In the genomic region with DNA sequence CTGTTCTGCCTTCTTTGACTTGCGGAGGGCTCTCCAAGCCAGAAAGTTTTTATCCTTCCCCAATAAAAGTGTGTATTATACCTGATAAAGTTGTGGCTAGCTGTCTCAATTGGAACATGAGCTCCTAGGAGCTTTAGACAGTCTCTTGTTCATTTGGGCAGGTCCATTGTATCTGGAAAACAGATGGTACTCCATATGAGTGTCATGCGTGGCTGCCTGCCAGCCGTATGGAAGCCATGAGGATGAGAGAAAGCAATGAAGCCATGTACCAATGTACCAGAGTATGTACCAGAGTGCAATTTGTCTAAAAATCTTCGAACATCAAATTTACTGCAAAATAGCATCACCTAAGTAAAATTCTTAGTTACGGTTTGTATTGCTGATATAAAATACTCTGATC, we compare ENCODE assay signal across 19 mouse cellular contexts.
A peak's percentile ranks its signal among the peaks of the same experiment; 100 is the strongest.
DNase-seq lines count a peak whose midpoint lies in the region; ATAC-seq and TF ChIP-seq lines count a peak whose summit lies in the region.
"Had no signal": no experiment of that assay in that cellular context is flagged by ENCODE, and none has a peak within 500 bp of the region (broad histone marks: within the 10 kb centered on the region; RNA-seq: fewer than 3 reads in every experiment).

No protein-coding gene starts in this region.

- no peak for TF ChIP-seq POLR2A in brain, embryonic 14.5 days (IDR thresholded peaks at IDR 0.05; ENCODE audit: borderline replicate concordance, extremely low read depth, insufficient read depth, insufficient read length, poor library complexity, severe bottlenecking)

- no peaks in the 10 kb centered on the region for H3K9me3 ChIP-seq in forebrain, embryonic 14.5 days (replicated peaks; ENCODE audit: control insufficient read depth, low read length)
- H3K9me3 ChIP-seq in forebrain, embryonic 12.5 days, result no peaks in the 10 kb centered on the region
- no peaks in the 10 kb centered on the region for H3K9me3 ChIP-seq in heart, embryonic 10.5 days
- H3K9me3 ChIP-seq: heart, embryonic 15.5 days; hindbrain, embryonic 12.5 days; limb, embryonic 10.5 days; midbrain, embryonic 12.5 days had no signal

- H3K27me3 ChIP-seq in forebrain, embryonic 14.5 days (replicated peaks; ENCODE audit: control insufficient read depth, insufficient read depth, low read length), result no peaks in the 10 kb centered on the region
- H3K27me3 ChIP-seq in forebrain, embryonic 12.5 days, result no peaks in the 10 kb centered on the region
- no peaks in the 10 kb centered on the region for H3K27me3 ChIP-seq in heart, embryonic 10.5 days (ENCODE audit: insufficient read depth, poor library complexity, severe bottlenecking)
- H3K27me3 ChIP-seq: heart, embryonic 15.5 days; hindbrain, embryonic 12.5 days; midbrain, embryonic 12.5 days had no signal

- H3K9ac ChIP-seq in forebrain, embryonic 14.5 days (ENCODE audit: low read length), result no peak overlapping the region
- H3K9ac ChIP-seq in forebrain, embryonic 12.5 days, result no peak overlapping the region
- H3K9ac ChIP-seq: heart, embryonic 15.5 days; hindbrain, embryonic 12.5 days; liver, embryonic 14.5 days; midbrain, embryonic 12.5 days had no signal

- H3K4me2 ChIP-seq in forebrain, embryonic 14.5 days (ENCODE audit: low read length), result no peak overlapping the region
- H3K4me2 ChIP-seq in forebrain, embryonic 12.5 days, result no peak overlapping the region
- H3K4me2 ChIP-seq: heart, embryonic 15.5 days; hindbrain, embryonic 12.5 days; midbrain, embryonic 12.5 days had no signal

- no peaks in the 10 kb centered on the region for H3K4me1 ChIP-seq in forebrain, embryonic 14.5 days (ENCODE audit: control insufficient read depth, insufficient read depth, low read length)
- no peaks in the 10 kb centered on the region for H3K4me1 ChIP-seq in forebrain, embryonic 12.5 days
- no peaks in the 10 kb centered on the region for H3K4me1 ChIP-seq in heart, embryonic 10.5 days
- H3K4me1 ChIP-seq: heart, embryonic 15.5 days; hindbrain, embryonic 12.5 days; limb, embryonic 10.5 days; midbrain, embryonic 12.5 days had no signal

- 88% methylated on average over 5 of the region's 5 CpGs for WGBS in forebrain, embryonic 14.5 days
- WGBS in forebrain, embryonic 12.5 days, result 86% methylated on average over 5 of the region's 5 CpGs
- 89% methylated on average over 5 of the region's 5 CpGs for WGBS in heart, embryonic 10.5 days

- ATAC-seq in forebrain, embryonic 14.5 days, result 0 out of 2 replicates have a peak, but pooled peaks have one; percentile 29
- no peak for ATAC-seq in forebrain, embryonic 12.5 days (ENCODE audit: low FRiP score)
- ATAC-seq: intestine, postnatal 0 days; Patski had no signal

- no peak overlapping the region for H3K27ac ChIP-seq in forebrain, embryonic 14.5 days (ENCODE audit: low read depth, low read length)
- H3K27ac ChIP-seq in forebrain, embryonic 12.5 days, result no peak overlapping the region
- H3K27ac ChIP-seq in heart, embryonic 10.5 days, result no peak overlapping the region
- H3K27ac ChIP-seq: heart, embryonic 15.5 days; hindbrain, embryonic 12.5 days; limb, embryonic 10.5 days; liver, embryonic 14.5 days; midbrain, embryonic 12.5 days; stomach, postnatal 0 days had no signal

- peak; percentile 34 for DNase-seq in forebrain, embryonic 14.5 days (ENCODE audit: low spot score)
- DNase-seq in brain, embryonic 14.5 days (ENCODE audit: low read depth), result peak; percentile 46
- DNase-seq in cerebellum, postnatal 14 days, result peak; percentile 81
- peak; percentile 22 to 48 for DNase-seq in layer of hippocampus, postnatal 14 days (ENCODE audit: low spot score in 2 of 2)
- DNase-seq in gastrocnemius, postnatal 25 days, result no peak
- DNase-seq in heart, embryonic 10.5 days (ENCODE audit: low spot score), result no peak
- no peak for DNase-seq in adrenal gland, postnatal 10 days
- DNase-seq: gastrocnemius, postnatal 14 days; kidney, postnatal 25 days; spleen, adult 18-20 months had no signal

- H3K4me3 ChIP-seq in forebrain, embryonic 14.5 days (ENCODE audit: low read depth, low read length), result no peak overlapping the region
- no peak overlapping the region for H3K4me3 ChIP-seq in forebrain, embryonic 12.5 days (replicated peaks)
- no peak overlapping the region for H3K4me3 ChIP-seq in heart, embryonic 10.5 days
- H3K4me3 ChIP-seq: heart, embryonic 15.5 days; hindbrain, embryonic 12.5 days; limb, embryonic 10.5 days; midbrain, embryonic 12.5 days had no signal

- no peak for TF ChIP-seq CTCF in brain, embryonic 14.5 days (IDR thresholded peaks at IDR 0.05; ENCODE audit: borderline replicate concordance, extremely low read depth, insufficient read depth, insufficient read length)

- H3K36me3 ChIP-seq in forebrain, embryonic 14.5 days (ENCODE audit: control insufficient read depth, insufficient read depth, low read length), result no peaks in the 10 kb centered on the region
- no peaks in the 10 kb centered on the region for H3K36me3 ChIP-seq in forebrain, embryonic 12.5 days (replicated peaks)
- no peaks in the 10 kb centered on the region for H3K36me3 ChIP-seq in heart, embryonic 10.5 days
- H3K36me3 ChIP-seq: heart, embryonic 15.5 days; hindbrain, embryonic 12.5 days; limb, embryonic 10.5 days; midbrain, embryonic 12.5 days had no signal

Comparison
In these comparisons a context has a peak if more than half of its experiments do, and no peak if none do; other contexts are left out.
1. DNase-seq: peak in forebrain, embryonic 14.5 days (single experiment), brain, embryonic 14.5 days (single experiment), cerebellum, postnatal 14 days (2 of 2) and layer of hippocampus, postnatal 14 days (2 of 2); none in gastrocnemius, postnatal 25 days (single experiment), heart, embryonic 10.5 days (single experiment) and adrenal gland, postnatal 10 days (single experiment).